Mouse (Mus musculus) neural tube, embryonic 14.5 days (tissue): ENCODE results near the gene Rnls. TPM values are rescaled to one million over a fixed set of nuclear protein-coding genes. Genes with fewer than 3 reads are reported as not detected.

Experiments used
- ATAC-seq: fragments of 200-750 bp; cut with Nextera tagmentation; 2 replicates; pipeline ENCODE4 v1.8.0; 2017; ENCODE audit warnings: low read depth, mild to moderate bottlenecking, moderate TSS enrichment, moderate library complexity
- H3K27ac ChIP-seq: fragments of 300-500 bp; sonication (generic); 2 replicates; pipeline ENCODE4 v1.5.1; 2014; ENCODE audit warnings: low read depth, mild to moderate bottlenecking, control low read depth, low read length, moderate library complexity, mixed read lengths
- H3K27me3 ChIP-seq: fragments of 300-500 bp; sonication (generic); 2 replicates; pipeline ENCODE4 v1.6.1; 2014; ENCODE audit warnings: low read length; ENCODE audit not compliant: control insufficient read depth, insufficient read depth
- H3K36me3 ChIP-seq: fragments of 300-500 bp; sonication (generic); 2 replicates; pipeline ENCODE4 v1.6.1; 2014; ENCODE audit warnings: low read length, mixed read lengths; ENCODE audit not compliant: control insufficient read depth, insufficient read depth
- H3K4me1 ChIP-seq: fragments of 300-500 bp; sonication (generic); 2 replicates; pipeline ENCODE4 v1.6.1; 2014; ENCODE audit warnings: low read length; ENCODE audit not compliant: control insufficient read depth, insufficient read depth
- H3K4me2 ChIP-seq: fragments of 300-500 bp; sonication (generic); 2 replicates; pipeline ENCODE4 v1.6.1; 2014; ENCODE audit warnings: mild to moderate bottlenecking, low read depth, low read length, control low read depth
- H3K4me3 ChIP-seq: fragments of 300-500 bp; sonication (generic); 2 replicates; pipeline ENCODE4 v1.5.1; 2014; ENCODE audit warnings: low read depth, low read length, control low read depth, mixed read lengths
- H3K9ac ChIP-seq: fragments of 300-500 bp; sonication (generic); replicated peaks from 2 replicates; pipeline ENCODE4 v1.6.1; 2014; ENCODE audit warnings: low read depth, mild to moderate bottlenecking, control low read depth, low read length, mixed read lengths
- H3K9me3 ChIP-seq: fragments of 300-500 bp; sonication (generic); 2 replicates; pipeline ENCODE4 v1.6.1; 2016; ENCODE audit warnings: low read length; ENCODE audit not compliant: control insufficient read depth
- WGBS: fragments of 180-500 bp; shearing (Covaris S2); extraction: QIAGEN DNeasy Blood & Tissue Kit; methylation state at CpG from one replicate; pipeline ENCODE4 v1.1.7; 2014; 5-methylcytosine and 5-hydroxymethylcytosine counted together
- polyA plus RNA-seq: library from polyadenylated mRNA; unstranded; fragments of >200 nt; fragmentation: Nextera tagmentation; extraction: Ambion mirVana; gene quantifications from 2 replicates; pipeline ENCODE4 v1.2.1, GENCODE M21; 2014

Rnls gene
- polyA plus RNA-seq, 1 experiment from 2014 or later: 12.2 TPM

GRCm38 (mm10) chr19:33100031-33100430 lies 292.1 kb downstream of the Rnls start:
- Histone ChIP-seq H3K4me3 (no peak overlapping the region), H3K9ac (no peak overlapping the region), H3K9me3 (no peaks in the 10 kb centered on the region), H3K27ac (no peak overlapping the region), H3K36me3 (no peaks in the 10 kb centered on the region), H3K27me3 (no peaks in the 10 kb centered on the region), H3K4me1 (no peaks in the 10 kb centered on the region), H3K4me2 (no peak overlapping the region)
- WGBS: 58% methylated on average over 4 of the region's 4 CpGs
- ATAC-seq: peak; percentile 42

- H3K4me3 ChIP-seq: no peak overlapping the region
- no peak overlapping the region for H3K9ac ChIP-seq
- ATAC-seq: no peak
These were observed 292.8 kb downstream of the Rnls start for GRCm38 (mm10) chr19:33099201-33099788.

GRCm38 (mm10) chr19:33097691-33098090 lies 294.4 kb downstream of the Rnls start:
- H3K9me3 ChIP-seq: no peaks in the 10 kb centered on the region
- H3K4me3 ChIP-seq: no peak overlapping the region
- 58% methylated on average over 3 of the region's 3 CpGs for WGBS
- H3K27ac ChIP-seq: no peak overlapping the region
- H3K4me2 ChIP-seq: no peak overlapping the region
- no peaks in the 10 kb centered on the region for H3K27me3 ChIP-seq
- H3K4me1 ChIP-seq: no peaks in the 10 kb centered on the region
- ATAC-seq: no peak
- no peaks in the 10 kb centered on the region for H3K36me3 ChIP-seq
- no peak overlapping the region for H3K9ac ChIP-seq

More at GRCm38 (mm10) chr19:33099201-33099788, 292.8 kb downstream of the Rnls start:
- Histone ChIP-seq H3K27me3 (no peaks in the 10 kb centered on the region), H3K4me2 (no peak overlapping the region), H3K9me3 (no peaks in the 10 kb centered on the region), H3K27ac (no peak overlapping the region), H3K36me3 (no peaks in the 10 kb centered on the region), H3K4me1 (no peaks in the 10 kb centered on the region)
- 66% methylated on average over 9 of the region's 9 CpGs for WGBS

- no peak overlapping the region for H3K4me2 ChIP-seq
- H3K4me1 ChIP-seq: no peaks in the 10 kb centered on the region
- no peaks in the 10 kb centered on the region for H3K9me3 ChIP-seq
- H3K27me3 ChIP-seq: no peaks in the 10 kb centered on the region
- no peak overlapping the region for H3K27ac ChIP-seq
- H3K4me3 ChIP-seq: no peak overlapping the region
- ATAC-seq: no peak
- WGBS: 96% methylated on average over 5 of the region's 5 CpGs
- H3K9ac ChIP-seq: no peak overlapping the region
- H3K36me3 ChIP-seq: no peaks in the 10 kb centered on the region
These were observed 295.5 kb downstream of the Rnls start for GRCm38 (mm10) chr19:33096581-33096980.

GRCm38 (mm10) chr19:33092575-33092974 lies 299.5 kb downstream of the Rnls start:
- Histone ChIP-seq H3K9me3 (no peaks in the 10 kb centered on the region), H3K4me3 (no peak overlapping the region), H3K36me3 (no peaks in the 10 kb centered on the region), H3K4me1 (no peaks in the 10 kb centered on the region), H3K27ac (no peak overlapping the region), H3K4me2 (no peak overlapping the region), H3K9ac (no peak overlapping the region), H3K27me3 (no peaks in the 10 kb centered on the region)
- no peak for ATAC-seq

GRCm38 (mm10) chr19:33091324-33091723 lies 300.8 kb downstream of the Rnls start:
- H3K27me3 ChIP-seq: no peaks in the 10 kb centered on the region
- H3K4me3 ChIP-seq: no peak overlapping the region
- no peak overlapping the region for H3K9ac ChIP-seq
- 53% methylated on average over 3 of the region's 3 CpGs for WGBS
- no peaks in the 10 kb centered on the region for H3K4me1 ChIP-seq
- no peak overlapping the region for H3K27ac ChIP-seq
- H3K4me2 ChIP-seq: no peak overlapping the region
- H3K9me3 ChIP-seq: no peaks in the 10 kb centered on the region
- H3K36me3 ChIP-seq: no peaks in the 10 kb centered on the region
- ATAC-seq: no peak

GRCm38 (mm10) chr19:33088868-33089267 lies 303.2 kb downstream of the Rnls start:
- H3K27ac ChIP-seq: no peak overlapping the region
- H3K4me2 ChIP-seq: no peak overlapping the region
- no peak overlapping the region for H3K9ac ChIP-seq
- no peak overlapping the region for H3K4me3 ChIP-seq
- 85% methylated on average over 2 of the region's 2 CpGs for WGBS
- no peaks in the 10 kb centered on the region for H3K4me1 ChIP-seq
- H3K36me3 ChIP-seq: no peaks in the 10 kb centered on the region
- no peaks in the 10 kb centered on the region for H3K27me3 ChIP-seq
- no peak for ATAC-seq
- no peaks in the 10 kb centered on the region for H3K9me3 ChIP-seq

- no peaks in the 10 kb centered on the region for H3K9me3 ChIP-seq
- H3K36me3 ChIP-seq: no peaks in the 10 kb centered on the region
- no peaks in the 10 kb centered on the region for H3K27me3 ChIP-seq
- no peak for ATAC-seq
- H3K9ac ChIP-seq: no peak overlapping the region
- no peaks in the 10 kb centered on the region for H3K4me1 ChIP-seq
- no peak overlapping the region for H3K4me3 ChIP-seq
- 79% methylated on average over 4 of the region's 4 CpGs for WGBS
- no peak overlapping the region for H3K4me2 ChIP-seq
- H3K27ac ChIP-seq: no peak overlapping the region
These were observed 304.1 kb downstream of the Rnls start for GRCm38 (mm10) chr19:33087961-33088360.
